Mouse (Mus musculus) skeletal muscle tissue, postnatal 0 days (tissue): ENCODE results near the gene Alppl2. TPM values are rescaled to one million over a fixed set of nuclear protein-coding genes. Genes with fewer than 3 reads are reported as not detected.

Experiments
- polyA plus RNA-seq: library from polyadenylated mRNA; unstranded; fragments of >200 nt; fragmentation: Nextera tagmentation; extraction: Ambion mirVana; gene quantifications from 2 replicates; pipeline ENCODE4 v1.2.1, GENCODE M21; 2015

Alppl2 gene
- not detected in 2 replicates for polyA plus RNA-seq

DNA sequence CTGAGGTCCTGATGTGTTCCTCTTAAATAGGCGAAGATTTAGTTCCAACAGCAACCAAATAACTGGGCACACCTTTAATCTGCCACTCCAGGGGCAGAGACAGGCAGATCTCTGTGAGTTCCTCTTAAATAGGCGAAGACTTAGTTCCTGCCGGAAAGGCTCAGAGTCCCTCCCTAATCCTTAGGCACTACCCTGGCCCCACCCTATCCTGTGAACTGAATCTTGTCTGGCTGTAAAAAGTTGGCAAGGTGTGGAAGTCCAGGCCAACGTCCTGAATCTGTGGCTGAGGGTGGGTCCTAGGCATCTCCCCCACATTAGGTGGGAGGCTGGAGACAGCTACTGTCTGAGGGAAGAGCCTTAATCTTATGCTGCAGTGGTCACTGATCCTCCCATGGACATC is at the start of gene Alppl2:
Gene Alppl2 (minus strand): TSS at position 101 of the 400 bp plus-strand sequence.

DNA sequence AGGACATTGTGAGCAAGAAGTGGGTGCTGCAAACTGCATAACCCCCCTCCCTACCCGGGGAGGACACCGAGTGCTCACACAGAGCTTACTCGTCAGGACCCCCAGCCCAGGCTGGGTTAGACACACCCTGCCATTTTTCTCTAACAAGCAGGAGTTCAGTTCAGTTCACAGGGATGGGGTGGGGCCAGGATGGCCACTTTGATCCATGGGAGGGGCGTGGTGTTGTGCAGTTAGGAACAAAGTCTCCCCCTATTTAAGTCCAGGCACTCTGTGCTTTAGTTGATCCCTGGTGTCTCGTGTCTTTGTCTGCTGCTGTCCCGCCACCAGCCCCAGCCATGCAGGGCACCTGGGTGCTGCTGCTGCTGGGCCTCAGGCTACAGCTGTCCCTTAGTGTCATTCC is 34.9 kb upstream of the Alppl2 start, which contains the start of gene Akp3:
Gene Akp3 (plus strand): TSS at position 301 of the 400 bp plus-strand sequence.

DNA sequence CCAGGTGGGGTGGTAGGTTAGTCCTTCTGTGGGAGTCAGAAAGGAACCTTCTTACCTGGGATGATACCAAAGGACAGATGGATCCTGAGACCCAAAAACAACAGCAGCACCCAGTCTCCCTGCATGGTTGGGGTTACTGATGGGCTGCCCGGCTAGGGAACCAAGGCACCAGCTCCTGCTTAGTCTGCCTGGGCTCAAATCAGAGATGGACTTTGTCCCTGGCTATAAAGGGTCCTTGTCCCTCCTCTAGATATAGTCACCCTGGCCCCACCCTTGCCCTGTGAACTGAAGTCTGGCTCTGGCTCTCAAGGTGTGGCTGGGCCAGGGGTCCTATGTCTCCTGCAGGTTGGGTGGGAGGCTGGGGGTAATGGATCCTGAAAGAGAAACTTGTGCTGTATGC is 11.7 kb upstream of the Alppl2 start, which contains the start of gene Alpi:
Gene Alpi (minus strand): TSS at position 196 of the 400 bp plus-strand sequence.

Other genes starting within 250 kb of the Alppl2 start
- not detected in 2 replicates for gene Alpi, start 11.7 kb upstream of the Alppl2 start, polyA plus RNA-seq
- gene Akp3, start 35.0 kb upstream of the Alppl2 start, polyA plus RNA-seq, result not detected in 2 replicates
- 0.06 and 0.18 TPM in 2 replicates for gene Ecel1, start 66.6 kb upstream of the Alppl2 start, polyA plus RNA-seq
- gene Prss56, start 93.4 kb upstream of the Alppl2 start, polyA plus RNA-seq, result 0.24 and 0.26 TPM in 2 replicates
- 28.5 and 32.9 TPM in 2 replicates for gene Chrnd, start 100.7 kb upstream of the Alppl2 start, polyA plus RNA-seq
- gene Chrng, start 114.7 kb upstream of the Alppl2 start, polyA plus RNA-seq, result 57.5 and 57.9 TPM in 2 replicates
- 140 and 147 TPM in 2 replicates for gene Eif4e2, start 124.0 kb upstream of the Alppl2 start, polyA plus RNA-seq
- gene Efhd1, start 174.4 kb upstream of the Alppl2 start, polyA plus RNA-seq, result 4.6 and 5.2 TPM in 2 replicates
- 21.3 and 21.9 TPM in 2 replicates for gene Gigyf2, start 237.1 kb upstream of the Alppl2 start, polyA plus RNA-seq